Mouse (Mus musculus) megakaryocyte, embryonic 14.5 days (primary cell): ENCODE results near the gene E2f2. TPM values are rescaled to one million over a fixed set of nuclear protein-coding genes. Genes with fewer than 3 reads are reported as not detected.

Experiments
- H3K27me3 ChIP-seq: replicated peaks from 2 replicates; pipeline ENCODE3; 2012; ENCODE audit warnings: inconsistent platforms
- H3K36me3 ChIP-seq: replicated peaks from 2 replicates; pipeline ENCODE3; 2012; ENCODE audit warnings: low read length, inconsistent platforms, mixed read lengths
- H3K4me1 ChIP-seq: 2 replicates; pipeline ENCODE4 v1.6.1; 2012; ENCODE audit warnings: inconsistent platforms
- H3K4me3 ChIP-seq: replicated peaks from 2 replicates; pipeline ENCODE3; 2012; ENCODE audit warnings: moderate library complexity, mild to moderate bottlenecking, inconsistent platforms
- H3K9me3 ChIP-seq: 2 replicates; pipeline ENCODE4 v1.6.1; 2012; ENCODE audit warnings: inconsistent platforms
- FLI1 ChIP-seq: IDR thresholded peaks from 2 replicates; pipeline ENCODE4 v1.6.1; 2012; ENCODE audit warnings: low read length, inconsistent platforms, mixed read lengths
- GATA1 ChIP-seq: IDR thresholded peaks from 3 replicates; pipeline ENCODE4 v1.6.1; 2012; ENCODE audit warnings: mixed read lengths, low read length, inconsistent platforms, borderline replicate concordance
- polyA plus RNA-seq: library from polyadenylated mRNA; stranded (reverse); fragments of >175 nt; gene quantifications from 2 replicates; pipeline ENCODE4 v1.2.3, GENCODE M21; 2012; ENCODE audit warnings: low replicate concordance; ENCODE audit not compliant: insufficient read depth

The E2f2 gene
- polyA plus RNA-seq = 10.5 and 25.7 TPM in 2 replicates

DNA sequence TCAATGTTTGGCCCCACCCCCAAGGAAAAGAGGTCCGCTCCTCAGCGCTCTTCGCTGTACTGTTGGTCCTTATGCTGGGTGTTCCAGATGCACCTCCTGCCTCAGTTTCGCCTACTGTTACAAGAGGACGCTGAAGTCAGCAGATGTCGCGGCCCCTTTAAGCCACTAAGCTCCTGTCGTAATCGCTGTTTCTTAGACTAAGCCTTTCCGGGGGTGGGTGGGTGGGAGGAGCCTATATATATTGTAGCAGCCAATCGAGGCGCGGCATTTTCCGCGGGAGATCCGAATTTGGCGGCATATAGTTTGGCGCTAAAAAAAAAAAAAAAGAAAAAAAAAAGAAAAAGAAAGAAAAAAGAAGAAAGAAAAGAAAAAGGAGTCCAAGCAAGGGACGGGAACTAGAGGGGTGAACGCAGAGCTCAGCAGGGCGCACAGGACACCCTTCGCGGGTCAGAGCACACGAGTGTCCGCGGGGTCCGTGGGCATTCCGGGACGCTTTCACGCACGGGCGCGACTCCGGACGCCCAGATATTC is at the start of gene E2f2:
Gene E2f2 (plus strand): TSS at position 384 of the 531 bp plus-strand sequence.
- Histone ChIP-seq H3K36me3 (peaks cover 6% of the 10 kb centered on the region), H3K4me1 (peaks cover 56% of the 10 kb centered on the region), H3K9me3 (no peaks in the 10 kb centered on the region), H3K4me3 (peak within 1 kb of the TSS; percentile 97), H3K27me3 (peaks cover 12% of the 10 kb centered on the region)
- no peak for TF ChIP-seq GATA1
- no peak for TF ChIP-seq FLI1

DNA sequence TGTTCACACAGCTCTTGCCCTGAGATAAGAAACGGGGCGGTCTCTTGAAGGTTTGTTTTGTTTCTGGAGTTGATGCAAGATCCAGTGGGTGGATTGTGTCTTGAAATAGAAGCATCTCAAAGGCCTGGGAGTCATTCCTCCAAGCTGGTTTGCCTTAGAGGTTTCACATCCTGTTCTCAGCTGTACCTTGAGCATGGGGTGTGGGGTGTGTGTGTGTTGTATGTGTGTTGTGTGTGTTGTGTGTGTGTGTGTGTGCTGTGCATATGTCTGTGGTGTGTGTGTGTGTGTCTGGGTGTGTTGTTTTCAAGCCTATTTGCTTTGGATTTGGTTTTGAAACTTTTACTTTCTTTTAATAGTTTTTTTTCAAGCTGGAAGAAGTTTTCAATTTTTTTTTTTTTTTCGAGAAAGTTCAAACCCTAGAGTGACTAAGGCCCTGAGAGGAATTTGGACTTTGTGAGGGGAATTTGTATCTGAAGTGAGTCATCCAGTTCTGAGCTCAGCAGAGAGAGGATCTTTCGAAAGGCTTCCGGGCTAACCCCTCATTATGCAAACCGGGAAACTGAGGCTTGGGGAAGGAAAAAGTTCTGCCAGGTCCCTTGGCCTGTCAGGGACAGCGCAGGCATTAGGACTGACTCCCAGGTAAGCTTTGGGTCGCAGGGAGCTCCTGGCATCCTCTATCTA is 48.9 kb upstream of the E2f2 start:
- Histone ChIP-seq H3K9me3 (peaks cover 2% of the 10 kb centered on the region; the same call in 1 of the 2 replicates), H3K36me3 (no peaks in the 10 kb centered on the region), H3K4me1 (peaks cover 13% of the 10 kb centered on the region), H3K4me3 (no peak overlapping the region), H3K27me3 (peaks cover 76% of the 10 kb centered on the region)
- TF ChIP-seq FLI1 (no peak), GATA1 (no peak)

DNA sequence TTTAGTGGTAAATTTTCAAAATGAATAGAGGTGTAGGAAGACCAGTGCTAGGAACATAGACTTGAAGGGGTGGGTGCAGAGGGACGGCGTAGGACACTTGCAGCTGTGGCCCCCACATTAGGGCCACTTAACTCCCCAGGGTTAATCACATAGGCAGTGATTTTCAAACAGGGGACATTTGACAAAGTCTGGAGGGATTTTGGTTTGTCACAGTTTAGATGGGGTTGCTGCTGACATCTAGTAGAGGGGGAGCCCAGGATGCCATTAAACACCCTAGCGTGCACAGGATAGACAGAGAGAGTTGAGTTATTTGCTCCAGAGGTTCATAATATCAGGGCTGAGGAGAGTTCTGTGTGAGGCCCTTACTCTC is 48.4 kb upstream of the E2f2 start:
- Histone ChIP-seq H3K4me3 (no peak overlapping the region), H3K36me3 (no peaks in the 10 kb centered on the region), H3K9me3 (peaks cover 2% of the 10 kb centered on the region; the same call in 1 of the 2 replicates), H3K4me1 (peaks cover 13% of the 10 kb centered on the region), H3K27me3 (peaks cover 71% of the 10 kb centered on the region)
- TF ChIP-seq GATA1 = no peak
- TF ChIP-seq FLI1 = no peak

DNA sequence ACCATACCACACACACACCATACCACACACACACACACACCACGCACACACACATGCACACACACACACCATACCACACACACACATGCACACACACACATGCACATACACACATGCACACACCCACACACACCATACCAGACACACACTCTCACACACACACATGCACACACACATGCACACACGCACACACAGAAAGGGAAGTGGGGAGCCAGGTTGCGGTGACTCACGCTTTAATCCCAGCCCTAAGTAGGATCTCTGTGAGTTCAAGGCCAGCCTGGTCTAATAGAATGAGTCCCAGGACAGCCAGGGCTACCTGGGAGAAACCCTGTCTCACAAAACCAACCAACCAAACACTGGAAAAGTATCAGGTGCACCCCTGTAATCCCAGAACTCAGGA is 47.6 kb upstream of the E2f2 start:
- peaks cover 70% of the 10 kb centered on the region for H3K27me3 ChIP-seq
- peaks cover 9% of the 10 kb centered on the region for H3K9me3 ChIP-seq
- no peaks in the 10 kb centered on the region for H3K36me3 ChIP-seq
- peaks cover 13% of the 10 kb centered on the region for H3K4me1 ChIP-seq
- TF ChIP-seq FLI1 = no peak
- no peak for TF ChIP-seq GATA1
- H3K4me3 ChIP-seq = peak overlapping the region; percentile 38

DNA sequence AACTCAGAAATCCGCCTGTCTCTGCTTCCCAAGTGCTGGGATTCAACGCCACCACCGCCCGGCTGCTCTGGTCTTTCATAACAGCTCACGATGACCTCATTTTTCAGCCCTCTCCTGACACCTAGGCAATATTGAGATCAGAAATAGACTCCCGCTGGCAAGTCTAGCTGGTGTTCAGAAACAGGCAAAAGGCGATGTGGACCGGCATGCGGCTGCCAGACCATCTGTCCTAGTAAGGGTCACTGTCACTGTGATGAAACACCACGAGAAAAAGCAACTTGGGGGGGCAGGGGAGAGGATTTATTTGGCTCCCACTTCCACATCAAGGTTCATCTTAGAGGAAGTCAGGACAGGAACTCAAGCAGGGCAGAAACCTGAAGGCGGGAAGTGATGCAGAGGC is 46.7 kb upstream of the E2f2 start:
- H3K4me1 ChIP-seq = peaks cover 5% of the 10 kb centered on the region; the same call in 1 of the 2 replicates
- H3K27me3 ChIP-seq = peaks cover 68% of the 10 kb centered on the region
- H3K9me3 ChIP-seq = peaks cover 16% of the 10 kb centered on the region
- no peaks in the 10 kb centered on the region for H3K36me3 ChIP-seq
- no peak overlapping the region for H3K4me3 ChIP-seq
- TF ChIP-seq FLI1 (no peak), GATA1 (no peak)

DNA sequence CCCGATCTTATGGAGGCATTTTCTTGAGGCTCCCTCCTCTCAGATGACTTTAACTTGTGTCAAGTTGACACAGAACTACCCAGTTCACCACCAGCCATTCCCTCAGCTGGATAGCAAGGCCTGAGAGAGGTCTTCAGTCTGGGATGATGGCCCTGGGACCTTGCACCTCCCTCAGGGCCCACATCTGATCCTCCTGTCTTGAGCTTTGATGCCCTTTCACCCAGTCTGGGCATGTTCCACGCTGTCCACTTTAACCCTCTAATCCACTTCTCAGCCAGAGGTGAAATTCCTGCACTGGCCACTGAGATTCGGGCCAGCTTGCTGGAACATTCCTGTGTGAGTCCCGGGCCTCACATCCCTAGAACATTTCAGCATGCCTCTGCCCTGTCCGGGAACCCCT is 46.2 kb upstream of the E2f2 start:
- Histone ChIP-seq H3K4me3 (no peak overlapping the region), H3K36me3 (no peaks in the 10 kb centered on the region), H3K9me3 (peaks cover 16% of the 10 kb centered on the region), H3K27me3 (peaks cover 66% of the 10 kb centered on the region), H3K4me1 (peaks cover 5% of the 10 kb centered on the region; the same call in 1 of the 2 replicates)
- TF ChIP-seq GATA1 = no peak
- TF ChIP-seq FLI1 = no peak

DNA sequence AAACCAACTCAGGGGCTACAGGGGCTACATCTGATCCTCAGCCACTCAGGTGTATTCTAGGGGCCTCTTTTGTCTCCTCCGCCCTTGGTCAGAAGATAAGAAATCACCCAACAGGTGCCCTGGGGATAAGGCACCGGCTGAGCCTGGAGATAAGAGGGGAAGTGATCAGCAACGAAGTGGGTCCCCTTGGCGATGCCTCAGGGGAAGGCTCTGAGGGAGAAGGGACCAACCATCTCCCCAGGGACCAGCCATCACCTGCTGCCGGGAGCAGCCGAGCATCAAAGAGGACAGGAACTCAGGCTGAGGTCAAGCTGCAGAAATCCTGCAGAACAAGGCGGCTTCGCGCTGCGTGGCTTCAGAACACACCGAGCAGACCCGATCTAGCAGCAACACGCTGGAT is 44.5 kb upstream of the E2f2 start:
- H3K4me3 ChIP-seq = no peak overlapping the region
- no peak for TF ChIP-seq FLI1
- no peak for TF ChIP-seq GATA1
- no peaks in the 10 kb centered on the region for H3K36me3 ChIP-seq
- H3K4me1 ChIP-seq = peaks cover 5% of the 10 kb centered on the region; the same call in 1 of the 2 replicates
- peaks cover 66% of the 10 kb centered on the region for H3K27me3 ChIP-seq
- H3K9me3 ChIP-seq = peaks cover 16% of the 10 kb centered on the region

DNA sequence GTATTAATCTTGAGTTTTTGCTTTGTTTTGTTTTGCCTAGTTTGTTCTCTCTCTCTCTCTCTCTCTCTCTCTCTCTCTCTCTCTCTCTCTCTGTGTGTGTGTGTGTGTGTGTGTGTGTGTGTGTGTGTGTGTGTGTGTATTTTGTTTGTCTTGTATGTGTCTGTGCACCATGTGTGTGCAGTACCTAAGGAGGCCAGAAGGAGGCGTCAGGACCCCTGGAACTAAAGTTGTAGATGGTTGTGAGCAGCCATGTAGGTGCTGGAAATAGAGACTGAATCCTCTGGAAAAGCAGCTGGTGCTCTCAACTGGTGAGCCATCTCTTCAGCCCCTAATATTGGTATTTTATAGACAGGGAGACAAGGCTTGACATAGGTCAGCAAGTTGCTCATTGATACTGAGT is 42.4 kb upstream of the E2f2 start:
- no peaks in the 10 kb centered on the region for H3K36me3 ChIP-seq
- H3K4me3 ChIP-seq = no peak overlapping the region
- H3K27me3 ChIP-seq = peaks cover 74% of the 10 kb centered on the region
- TF ChIP-seq GATA1 (no peak), FLI1 (no peak)
- peaks cover 16% of the 10 kb centered on the region for H3K9me3 ChIP-seq
- peaks cover 7% of the 10 kb centered on the region for H3K4me1 ChIP-seq

DNA sequence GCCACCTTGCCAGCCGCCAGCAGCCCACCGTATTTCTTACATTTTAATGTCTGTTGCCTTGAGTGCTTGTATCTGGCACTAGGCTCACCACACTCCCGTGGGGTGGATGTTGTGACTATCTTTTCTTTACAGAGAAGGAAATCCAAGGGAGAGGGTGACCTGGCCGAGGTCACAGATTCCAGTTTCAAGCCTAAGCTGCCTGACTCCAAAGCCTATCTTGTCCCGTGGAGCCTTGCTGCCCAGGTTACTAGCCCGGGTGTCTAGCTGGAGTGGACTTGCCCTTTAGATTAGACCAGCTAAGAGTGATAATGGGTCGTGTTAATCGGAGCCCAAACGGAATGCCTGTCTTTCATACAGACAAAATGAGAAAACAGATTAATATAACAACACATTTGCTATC is 38.4 kb upstream of the E2f2 start:
- H3K27me3 ChIP-seq = peaks cover 89% of the 10 kb centered on the region
- peaks cover 15% of the 10 kb centered on the region for H3K4me1 ChIP-seq
- H3K9me3 ChIP-seq = peaks cover 14% of the 10 kb centered on the region
- H3K4me3 ChIP-seq = no peak overlapping the region
- H3K36me3 ChIP-seq = no peaks in the 10 kb centered on the region
- TF ChIP-seq FLI1 = no peak
- TF ChIP-seq GATA1 = no peak

DNA sequence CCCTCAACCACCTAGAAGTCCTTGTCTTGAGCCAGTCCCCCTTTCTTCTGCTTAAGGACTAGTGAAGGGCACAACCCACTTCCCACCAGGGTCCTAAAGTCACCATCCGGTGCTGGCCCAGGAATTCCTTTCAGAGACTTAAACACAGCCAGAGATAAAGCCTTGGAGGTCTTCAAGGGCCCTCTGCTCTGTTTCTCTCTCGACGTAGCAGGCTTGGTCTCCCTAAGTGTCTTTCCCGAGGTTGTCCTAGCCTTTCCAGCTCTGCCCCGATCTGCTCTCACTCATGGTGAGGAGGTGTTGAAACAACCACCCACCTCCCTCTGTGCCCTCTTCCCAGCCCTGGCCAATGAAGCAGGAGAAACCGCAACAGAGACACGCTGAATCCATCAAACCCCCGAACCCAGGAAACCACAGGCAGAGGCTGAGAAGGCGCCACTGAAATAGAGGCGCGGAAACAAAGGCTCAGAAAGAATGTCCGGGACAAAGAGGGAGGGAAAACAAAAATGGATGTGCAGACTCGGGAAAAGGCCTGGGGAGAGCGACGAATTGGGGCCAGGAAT is 37.7 kb upstream of the E2f2 start:
- TF ChIP-seq GATA1 (no peak), FLI1 (no peak)
- no peaks in the 10 kb centered on the region for H3K36me3 ChIP-seq
- H3K9me3 ChIP-seq = peaks cover 8% of the 10 kb centered on the region
- H3K4me1 ChIP-seq = peaks cover 15% of the 10 kb centered on the region
- peaks cover 90% of the 10 kb centered on the region for H3K27me3 ChIP-seq
- peak overlapping the region; percentile 84 for H3K4me3 ChIP-seq
